Mouse (Mus musculus) heart, postnatal 0 days (tissue): Measurements from ENCODE around the gene Wdr34.

Experiments used
- CTCF ChIP-seq: IDR thresholded peaks from 2 replicates; pipeline ENCODE4 v1.5.1; 2016; ENCODE audit warnings: antibody characterized with exemption, control low read depth, low read depth
- EP300 ChIP-seq: IDR thresholded peaks from 2 replicates; pipeline ENCODE4 v1.6.1; 2016; ENCODE audit warnings: antibody characterized with exemption, low read depth

DNA sequence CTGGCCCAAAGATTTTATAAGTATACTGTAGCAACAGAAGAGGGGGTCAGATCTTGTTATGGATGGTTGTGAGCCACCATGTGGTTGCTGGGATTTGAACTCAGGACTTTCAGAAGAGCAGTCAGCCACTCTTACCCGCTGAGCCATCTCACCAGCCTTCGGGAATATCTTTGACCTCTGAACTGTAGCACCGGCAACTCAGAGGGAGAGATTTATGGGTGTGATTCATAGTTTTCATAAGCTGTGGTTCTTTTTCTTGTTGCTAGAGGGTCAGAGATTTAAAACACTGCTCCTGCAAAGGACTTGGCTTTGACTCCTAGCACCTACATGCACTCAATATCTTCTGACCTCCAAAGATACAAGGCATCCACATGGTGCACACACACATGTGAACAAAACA, 26.9 kb upstream of the Wdr34 start:
- TF ChIP-seq CTCF (no peak), EP300 (no peak)
